Mouse (Mus musculus) heart, embryonic 10.5 days (tissue): ENCODE results near the gene A1cf. TPM values are rescaled to one million over a fixed set of nuclear protein-coding genes. Genes with fewer than 3 reads are reported as not detected.

Source experiments
- DNase-seq: peaks from one replicate; pipeline ENCODE4 v3.0.0-alpha.2; 2017; ENCODE audit warnings: low spot score
- H3K27ac ChIP-seq: fragments of 300-500 bp; sonication (generic); 2 replicates; pipeline ENCODE4 v1.5.1; 2016; ENCODE audit warnings: mild to moderate bottlenecking
- H3K27me3 ChIP-seq: fragments of 300-500 bp; sonication (generic); 2 replicates; pipeline ENCODE4 v1.6.1; 2016; ENCODE audit warnings: mild to moderate bottlenecking; ENCODE audit not compliant: poor library complexity, insufficient read depth, severe bottlenecking
- H3K36me3 ChIP-seq: fragments of 300-500 bp; sonication (generic); 2 replicates; pipeline ENCODE4 v1.6.1; 2016; ENCODE audit warnings: mild to moderate bottlenecking, moderate library complexity
- H3K4me1 ChIP-seq: fragments of 300-500 bp; sonication (generic); 2 replicates; pipeline ENCODE4 v1.6.1; 2016; ENCODE audit warnings: mild to moderate bottlenecking
- H3K4me3 ChIP-seq: fragments of 300-500 bp; sonication (generic); 2 replicates; pipeline ENCODE4 v1.5.1; 2016; ENCODE audit warnings: mild to moderate bottlenecking, moderate library complexity
- H3K9me3 ChIP-seq: fragments of 300-500 bp; sonication (generic); 2 replicates; pipeline ENCODE4 v1.6.1; 2016; ENCODE audit warnings: mild to moderate bottlenecking, moderate library complexity
- WGBS: fragments of 180-500 bp; shearing (Covaris S2); methylation state at CpG from one replicate; pipeline ENCODE4 v1.1.7; 2016; 5-methylcytosine and 5-hydroxymethylcytosine counted together
- polyA plus RNA-seq: library from polyadenylated mRNA; unstranded; fragments of >200 nt; fragmentation: Nextera tagmentation; extraction: Ambion mirVana; gene quantifications from 2 replicates; pipeline ENCODE4 v1.2.1, GENCODE M21; 2016

The A1cf gene
- polyA plus RNA-seq = 0.07 and 3.0 TPM in 2 replicates

GRCm38 (mm10) chr19:31868521-31868920, at the start of gene A1cf:
Gene A1cf, plus strand, starts transcription at chr19:31868764.
- no peaks in the 10 kb centered on the region for H3K36me3 ChIP-seq
- H3K27ac ChIP-seq = no peak within 1 kb of the TSS
- no peaks in the 10 kb centered on the region for H3K9me3 ChIP-seq
- no peaks in the 10 kb centered on the region for H3K4me1 ChIP-seq
- no peaks in the 10 kb centered on the region for H3K27me3 ChIP-seq
- no peak for DNase-seq
- H3K4me3 ChIP-seq = no peak within 1 kb of the TSS
- WGBS = 83% methylated on average over 7 of the region's 7 CpGs

DNA sequence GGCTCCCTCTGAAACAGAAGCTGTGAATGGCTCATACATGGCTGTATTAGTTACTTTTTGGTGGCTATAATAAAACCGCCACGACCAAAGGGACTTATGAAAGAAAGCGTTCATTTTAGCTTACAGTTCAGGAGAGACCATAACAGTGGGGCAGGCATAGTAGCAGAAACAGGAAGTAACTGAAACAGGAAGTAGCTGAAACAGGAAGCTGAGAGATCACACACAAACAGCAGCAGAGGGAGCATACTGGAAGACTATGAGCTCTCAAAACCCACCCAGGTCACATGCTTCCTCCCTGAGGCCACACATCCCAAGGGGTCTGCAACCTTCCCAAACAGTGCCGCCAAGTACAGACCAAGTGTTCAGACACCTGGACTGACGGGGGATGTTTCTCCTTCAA, 34.3 kb upstream of the A1cf start:
- WGBS = 82% methylated on average over 5 of the region's 5 CpGs
- no peak for DNase-seq
- no peak overlapping the region for H3K4me3 ChIP-seq
- no peaks in the 10 kb centered on the region for H3K4me1 ChIP-seq
- no peaks in the 10 kb centered on the region for H3K27me3 ChIP-seq
- no peak overlapping the region for H3K27ac ChIP-seq
- no peaks in the 10 kb centered on the region for H3K9me3 ChIP-seq
- H3K36me3 ChIP-seq = no peaks in the 10 kb centered on the region

- H3K4me1 ChIP-seq = no peaks in the 10 kb centered on the region
- no peak overlapping the region for H3K27ac ChIP-seq
- no peaks in the 10 kb centered on the region for H3K9me3 ChIP-seq
- DNase-seq = no peak
- H3K4me3 ChIP-seq = no peak overlapping the region
- no peaks in the 10 kb centered on the region for H3K36me3 ChIP-seq
- WGBS = 70% methylated on average over 3 of the region's 3 CpGs
- no peaks in the 10 kb centered on the region for H3K27me3 ChIP-seq
Measured at GRCm38 (mm10) chr19:31861909-31862308, 6.7 kb upstream of the A1cf start.

DNA sequence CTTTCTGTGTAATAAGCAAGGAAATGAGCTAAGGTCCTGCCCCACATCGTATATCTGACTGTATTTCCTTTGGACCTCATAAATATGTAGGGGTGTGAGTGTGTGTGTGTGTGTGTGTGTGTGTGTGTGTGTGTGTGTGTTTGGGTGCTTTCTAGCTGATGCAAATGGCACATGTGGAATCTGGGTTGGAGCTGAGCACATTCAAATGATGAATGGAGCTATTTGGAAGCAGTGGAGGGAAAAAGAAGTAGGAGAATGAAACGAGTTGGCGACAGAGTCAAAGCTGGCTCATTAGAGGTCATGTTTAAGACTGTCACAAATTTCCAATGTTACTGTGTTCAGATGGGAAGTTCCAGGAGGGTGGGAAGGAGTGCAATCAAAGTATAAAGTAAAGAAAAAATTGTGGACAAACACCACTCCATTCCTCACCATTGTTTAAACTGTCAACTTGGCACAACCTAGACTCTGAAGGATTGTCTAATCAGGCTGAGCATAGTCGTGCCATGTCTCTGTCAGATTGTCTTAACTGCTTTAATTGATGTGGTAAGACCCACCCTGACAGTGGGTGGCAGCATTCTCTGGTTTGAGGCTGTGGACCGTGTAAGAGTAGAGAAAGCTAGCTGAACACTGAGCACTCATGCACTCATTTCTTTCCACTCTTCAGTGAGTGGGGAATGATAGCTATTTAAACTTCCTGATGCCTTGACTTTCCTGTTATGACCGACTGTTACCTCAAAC, 5.9 kb upstream of the A1cf start:
- no peak overlapping the region for H3K4me3 ChIP-seq
- no peaks in the 10 kb centered on the region for H3K9me3 ChIP-seq
- H3K27me3 ChIP-seq = no peaks in the 10 kb centered on the region
- no peaks in the 10 kb centered on the region for H3K4me1 ChIP-seq
- WGBS = 72% methylated on average over 6 of the region's 6 CpGs
- no peak overlapping the region for H3K27ac ChIP-seq
- no peaks in the 10 kb centered on the region for H3K36me3 ChIP-seq
- no peak for DNase-seq

DNA sequence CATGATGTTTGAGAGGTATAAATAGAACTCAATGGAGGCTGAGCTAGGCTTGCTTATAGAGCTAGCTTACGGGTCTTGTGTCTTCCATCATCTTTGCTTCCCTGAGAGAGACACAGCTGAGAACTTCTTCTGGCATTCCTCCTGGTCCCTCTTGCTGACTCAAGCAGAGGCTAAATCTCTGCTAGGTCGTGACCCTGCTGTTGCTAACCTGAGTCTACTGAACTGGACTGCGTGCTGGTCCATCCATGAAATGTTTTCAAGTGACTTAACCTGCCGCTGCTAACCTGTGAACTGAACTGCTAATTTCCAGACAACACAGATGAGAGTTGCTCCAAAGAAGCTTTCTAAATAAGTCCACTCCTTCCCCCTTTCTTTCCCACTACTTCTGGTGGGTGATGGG, 3.1 kb upstream of the A1cf start:
- H3K27me3 ChIP-seq = no peaks in the 10 kb centered on the region
- H3K9me3 ChIP-seq = no peaks in the 10 kb centered on the region
- 79% methylated on average over 4 of the region's 4 CpGs for WGBS
- no peaks in the 10 kb centered on the region for H3K36me3 ChIP-seq
- no peak for DNase-seq
- no peak overlapping the region for H3K4me3 ChIP-seq
- no peaks in the 10 kb centered on the region for H3K4me1 ChIP-seq
- H3K27ac ChIP-seq = no peak overlapping the region

- 81% methylated on average over 4 of the region's 4 CpGs for WGBS
- no peaks in the 10 kb centered on the region for H3K9me3 ChIP-seq
Measured at GRCm38 (mm10) chr19:31868076-31868475, 488 bp upstream of the A1cf start.

DNA sequence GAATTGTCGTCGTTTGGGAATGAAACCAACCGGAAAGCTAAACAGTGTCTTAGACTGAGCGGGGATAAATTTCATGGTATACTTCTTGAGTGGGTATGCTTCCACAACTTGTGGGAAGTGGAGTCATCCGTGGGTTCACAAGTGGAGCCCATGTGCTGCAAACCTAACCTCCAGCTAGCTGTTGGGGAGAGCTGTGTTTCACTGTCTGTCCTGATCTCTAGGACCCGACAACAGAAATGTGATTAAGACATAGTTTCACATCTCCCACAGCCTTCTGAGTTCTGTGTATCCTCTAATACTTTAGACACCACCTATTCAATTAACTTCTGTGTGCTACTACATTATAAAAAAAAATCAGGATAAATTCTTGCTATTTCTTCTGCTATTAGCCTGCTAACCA, 407 bp downstream of the A1cf start:
- no peak overlapping the region for H3K4me3 ChIP-seq
- no peak for DNase-seq
- 85% methylated on average over 6 of the region's 6 CpGs for WGBS
- no peak overlapping the region for H3K27ac ChIP-seq
- H3K36me3 ChIP-seq = no peaks in the 10 kb centered on the region
- no peaks in the 10 kb centered on the region for H3K4me1 ChIP-seq
- H3K27me3 ChIP-seq = no peaks in the 10 kb centered on the region
- H3K9me3 ChIP-seq = no peaks in the 10 kb centered on the region

More at GRCm38 (mm10) chr19:31868076-31868475, 488 bp upstream of the A1cf start:
- Histone ChIP-seq H3K27ac (no peak overlapping the region), H3K27me3 (no peaks in the 10 kb centered on the region), H3K36me3 (no peaks in the 10 kb centered on the region), H3K4me3 (no peak overlapping the region), H3K4me1 (no peaks in the 10 kb centered on the region)
- DNase-seq = no peak

- no peaks in the 10 kb centered on the region for H3K36me3 ChIP-seq
- DNase-seq = no peak
- WGBS = 79% methylated on average over 2 of the region's 2 CpGs
- no peak overlapping the region for H3K4me3 ChIP-seq
- H3K27me3 ChIP-seq = no peaks in the 10 kb centered on the region
- H3K4me1 ChIP-seq = no peaks in the 10 kb centered on the region
- H3K9me3 ChIP-seq = no peaks in the 10 kb centered on the region
- H3K27ac ChIP-seq = no peak overlapping the region
Measured at GRCm38 (mm10) chr19:31871377-31871776, 2.8 kb downstream of the A1cf start.

GRCm38 (mm10) chr19:31877968-31878367, 9.4 kb downstream of the A1cf start:
- H3K4me3 ChIP-seq = no peak overlapping the region
- H3K27ac ChIP-seq = no peak overlapping the region
- no peaks in the 10 kb centered on the region for H3K36me3 ChIP-seq
- no peak for DNase-seq
- H3K9me3 ChIP-seq = no peaks in the 10 kb centered on the region
- no peaks in the 10 kb centered on the region for H3K27me3 ChIP-seq
- no peaks in the 10 kb centered on the region for H3K4me1 ChIP-seq
- 62% methylated on average over 4 of the region's 4 CpGs for WGBS

DNA sequence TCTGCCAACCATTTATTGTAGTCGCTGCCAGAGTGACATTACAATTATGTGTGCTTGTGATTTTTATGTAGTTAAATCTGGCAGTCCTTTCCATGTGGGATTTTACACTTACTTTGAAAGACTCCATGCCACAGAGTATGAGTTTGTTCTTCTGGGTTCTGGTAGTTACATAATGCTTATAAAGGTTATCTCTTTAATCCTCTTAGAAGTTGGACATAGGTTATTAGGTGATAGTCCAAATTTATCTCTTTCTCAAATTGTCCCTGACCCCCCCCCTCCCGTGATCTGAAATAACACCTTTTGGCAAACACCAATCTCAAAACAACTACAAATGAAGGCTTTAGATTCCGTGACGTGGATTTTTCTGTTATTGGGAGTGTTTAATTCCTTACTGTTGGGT, 16.0 kb downstream of the A1cf start:
- Histone ChIP-seq H3K36me3 (no peaks in the 10 kb centered on the region), H3K27ac (no peak overlapping the region), H3K27me3 (no peaks in the 10 kb centered on the region), H3K4me1 (no peaks in the 10 kb centered on the region), H3K4me3 (no peak overlapping the region), H3K9me3 (no peaks in the 10 kb centered on the region)
- no peak for DNase-seq
- WGBS = 65% methylated on average over 4 of the region's 4 CpGs

DNA sequence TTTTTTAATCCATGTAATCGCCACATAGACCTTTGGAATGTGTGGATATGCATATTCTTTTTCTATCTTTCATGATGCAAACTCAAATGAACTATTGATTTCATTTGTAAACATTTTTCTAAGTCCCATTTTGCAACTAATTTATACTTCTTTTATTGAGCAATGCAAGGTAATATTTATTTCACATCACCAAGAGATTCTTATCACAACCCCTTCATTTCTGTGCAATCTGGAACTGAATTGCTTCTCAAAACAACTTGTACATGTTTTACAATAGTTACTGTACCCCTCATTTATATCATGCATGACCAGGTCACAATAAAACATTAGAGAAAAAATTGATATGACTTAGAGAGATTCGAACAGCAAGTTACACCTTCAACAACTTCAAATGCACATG, 18.7 kb downstream of the A1cf start:
- WGBS = 89% methylated on average over 2 of the region's 2 CpGs
- Histone ChIP-seq H3K4me3 (no peak overlapping the region), H3K27ac (no peak overlapping the region), H3K36me3 (no peaks in the 10 kb centered on the region), H3K27me3 (no peaks in the 10 kb centered on the region), H3K9me3 (no peaks in the 10 kb centered on the region), H3K4me1 (0 out of 2 replicates have a peak, but pooled peaks cover 3% of the 10 kb centered on the region)
- no peak for DNase-seq

GRCm38 (mm10) chr19:31889988-31890387, 21.4 kb downstream of the A1cf start:
- H3K4me3 ChIP-seq = no peak overlapping the region
- 0 out of 2 replicates have a peak, but pooled peaks cover 3% of the 10 kb centered on the region for H3K4me1 ChIP-seq
- no peak overlapping the region for H3K27ac ChIP-seq
- H3K27me3 ChIP-seq = no peaks in the 10 kb centered on the region
- 57% methylated on average over 4 of the region's 4 CpGs for WGBS
- no peaks in the 10 kb centered on the region for H3K36me3 ChIP-seq
- no peak for DNase-seq
- no peaks in the 10 kb centered on the region for H3K9me3 ChIP-seq

DNA sequence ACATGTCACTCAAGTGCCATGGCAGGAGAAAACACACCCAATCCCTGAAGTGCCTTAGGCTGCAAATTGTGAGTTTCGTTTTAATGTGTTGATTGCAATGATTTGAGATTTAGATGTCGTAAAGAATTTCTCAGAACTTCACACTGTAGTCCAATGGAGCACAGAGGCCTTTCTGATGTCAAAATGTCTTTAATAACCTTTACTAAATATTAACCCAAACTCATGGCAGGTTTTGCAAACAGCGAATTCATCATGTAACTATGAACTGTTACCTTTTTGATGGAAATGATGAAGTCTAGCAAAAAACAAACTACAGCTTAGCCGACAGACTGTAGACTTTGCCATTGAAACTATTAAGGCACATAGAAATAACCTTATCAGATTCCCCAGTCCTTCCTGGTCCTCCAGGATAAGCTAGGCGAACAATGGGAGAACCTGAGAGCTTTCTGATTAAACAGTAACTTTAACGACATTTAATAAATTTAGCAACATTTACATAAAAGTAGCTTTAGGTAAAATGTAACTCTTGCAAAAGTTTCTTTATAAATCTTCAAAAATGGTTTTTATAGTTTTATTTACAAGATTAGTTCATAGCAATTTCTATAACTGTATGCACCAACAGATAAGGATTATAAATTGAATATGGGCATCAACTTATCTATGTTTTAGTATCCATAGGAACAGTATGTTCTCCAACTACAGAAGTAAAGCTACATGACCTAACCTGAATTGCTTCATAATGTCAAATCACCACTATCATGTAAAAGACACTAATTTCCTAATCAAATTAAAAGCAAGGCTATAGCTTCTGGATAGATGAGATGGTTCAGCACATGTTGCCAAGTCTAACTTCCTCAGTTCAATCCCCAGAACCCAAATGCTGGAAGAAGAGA, 22.7 kb downstream of the A1cf start:
- no peak for DNase-seq
- H3K27ac ChIP-seq = no peak overlapping the region
- no peaks in the 10 kb centered on the region for H3K27me3 ChIP-seq
- no peaks in the 10 kb centered on the region for H3K36me3 ChIP-seq
- WGBS = 74% methylated on average over 6 of the region's 6 CpGs
- H3K4me1 ChIP-seq = 0 out of 2 replicates have a peak, but pooled peaks cover 3% of the 10 kb centered on the region
- no peaks in the 10 kb centered on the region for H3K9me3 ChIP-seq
- H3K4me3 ChIP-seq = no peak overlapping the region
